19 mouse cellular contexts compared by ENCODE assay signal in the genomic region with DNA sequence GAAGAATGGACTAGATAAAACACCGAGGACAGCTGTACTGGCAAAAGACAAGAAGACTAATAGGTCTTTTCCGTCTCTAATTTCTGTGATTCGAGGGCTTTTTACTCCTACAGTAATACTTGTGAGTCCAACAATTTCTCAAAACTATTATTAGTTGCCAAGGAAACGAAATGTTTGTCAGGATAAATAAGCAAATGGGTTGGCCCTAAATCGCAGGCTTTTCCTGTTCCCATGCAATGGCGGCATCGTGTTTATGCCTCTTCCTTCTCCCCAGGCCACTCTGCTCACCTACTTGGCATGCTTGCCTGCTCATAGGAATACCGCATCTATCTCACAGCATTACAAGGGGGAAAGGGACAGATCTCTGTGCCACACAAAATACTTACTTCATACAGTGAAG.
A peak's percentile ranks its signal among the peaks of the same experiment; 100 is the strongest.
DNase-seq lines count a peak whose midpoint lies in the region; ATAC-seq and TF ChIP-seq lines count a peak whose summit lies in the region.
"Had no signal": no experiment of that assay in that cellular context is flagged by ENCODE, and none has a peak within 500 bp of the region (broad histone marks: within the 10 kb centered on the region; RNA-seq: fewer than 3 reads in every experiment).

No protein-coding gene starts in this region.

- no peak for TF ChIP-seq EP300 in heart, adult 2 months (IDR thresholded peaks at IDR 0.05; ENCODE audit: insufficient read depth, low read depth, low read length)
- peak; percentile 88 for TF ChIP-seq EP300 in lung, postnatal 0 days (IDR thresholded peaks at IDR 0.05)

- DNase-seq in heart, adult 2 months: no peak
- DNase-seq in heart, embryonic 10.5 days (ENCODE audit: low spot score): no peak
- DNase-seq in lung, postnatal 0 days (ENCODE audit: low spot score): peak; percentile 71
- no peak for DNase-seq in lung, postnatal 14 days
- DNase-seq in hindbrain, embryonic 10.5 days (ENCODE audit: low spot score): no peak
- DNase-seq in limb, embryonic 10.5 days (ENCODE audit: low spot score): no peak
- DNase-seq: cerebellum, adult 9-11 months; heart, adult 18-20 months; heart, postnatal 14 days; thymus, adult 2 months had no signal

- no peak overlapping the region for H3K4me2 ChIP-seq in lung, postnatal 0 days (replicated peaks; ENCODE audit: low read depth, low read length)
- no peak overlapping the region for H3K4me2 ChIP-seq in stomach, embryonic 14.5 days (replicated peaks; ENCODE audit: low read depth, low read length)
- H3K4me2 ChIP-seq: embryonic facial prominence, embryonic 12.5 days; hindbrain, embryonic 15.5 days; intestine, embryonic 15.5 days; kidney, embryonic 15.5 days; limb, embryonic 12.5 days; liver, embryonic 12.5 days; midbrain, embryonic 11.5 days had no signal

- no peak for TF ChIP-seq CTCF in heart, adult 2 months (IDR thresholded peaks at IDR 0.05)
- TF ChIP-seq CTCF in lung, postnatal 0 days (IDR thresholded peaks at IDR 0.05): no peak

- H3K4me3 ChIP-seq in heart, adult 2 months: no peak overlapping the region
- H3K4me3 ChIP-seq in heart, embryonic 10.5 days: no peak overlapping the region
- H3K4me3 ChIP-seq in lung, postnatal 0 days (ENCODE audit: low read depth, low read length): no peak overlapping the region
- H3K4me3 ChIP-seq in stomach, embryonic 14.5 days (ENCODE audit: low read depth, low read length): no peak overlapping the region
- H3K4me3 ChIP-seq in hindbrain, embryonic 10.5 days: no peak overlapping the region
- no peak overlapping the region for H3K4me3 ChIP-seq in limb, embryonic 10.5 days
- H3K4me3 ChIP-seq: embryonic facial prominence, embryonic 12.5 days; hindbrain, embryonic 15.5 days; intestine, embryonic 15.5 days; kidney, embryonic 15.5 days; limb, embryonic 12.5 days; liver, embryonic 12.5 days had no signal

- no peaks in the 10 kb centered on the region for H3K79me2 ChIP-seq in heart, adult 2 months (replicated peaks; ENCODE audit: control insufficient read depth, insufficient read depth, low read length)

- H3K36me3 ChIP-seq in heart, adult 2 months (ENCODE audit: control insufficient read depth, insufficient read depth, low read length): no peaks in the 10 kb centered on the region
- no peaks in the 10 kb centered on the region for H3K36me3 ChIP-seq in heart, embryonic 10.5 days
- no peaks in the 10 kb centered on the region for H3K36me3 ChIP-seq in lung, postnatal 0 days (ENCODE audit: insufficient read depth, low read length)
- no peaks in the 10 kb centered on the region for H3K36me3 ChIP-seq in stomach, embryonic 14.5 days (ENCODE audit: control insufficient read depth, insufficient read depth, low read length)
- no peaks in the 10 kb centered on the region for H3K36me3 ChIP-seq in hindbrain, embryonic 10.5 days
- H3K36me3 ChIP-seq in limb, embryonic 10.5 days: no peaks in the 10 kb centered on the region
- H3K36me3 ChIP-seq: embryonic facial prominence, embryonic 12.5 days; hindbrain, embryonic 15.5 days; intestine, embryonic 15.5 days; kidney, embryonic 15.5 days; limb, embryonic 12.5 days; liver, embryonic 12.5 days had no signal

- intact Hi-C loops in heart, adult 2 months (cut with DNase I): no loop called here

- ATAC-seq in lung, postnatal 0 days: peak; percentile 40
- no peak for ATAC-seq in stomach, embryonic 14.5 days (ENCODE audit: insufficient number of reproducible peaks, insufficient read depth, low FRiP score, low read depth)
- ATAC-seq: intestine, embryonic 15.5 days; liver, embryonic 12.5 days had no signal

- peak overlapping the region; percentile 40 for H3K27ac ChIP-seq in heart, adult 2 months
- H3K27ac ChIP-seq in heart, embryonic 10.5 days: no peak overlapping the region
- 0 out of 2 replicates have a peak overlapping the region, but pooled peaks have one; percentile 3 for H3K27ac ChIP-seq in lung, postnatal 0 days (ENCODE audit: low read length)
- 0 out of 2 replicates have a peak overlapping the region, but pooled peaks have one; percentile 27 for H3K27ac ChIP-seq in stomach, embryonic 14.5 days (ENCODE audit: low read length)
- no peak overlapping the region for H3K27ac ChIP-seq in hindbrain, embryonic 10.5 days
- no peak overlapping the region for H3K27ac ChIP-seq in limb, embryonic 10.5 days
- H3K27ac ChIP-seq: embryonic facial prominence, embryonic 12.5 days; hindbrain, embryonic 15.5 days; intestine, embryonic 15.5 days; kidney, embryonic 15.5 days; limb, embryonic 12.5 days; liver, embryonic 12.5 days; macrophage had no signal

- no peak for TF ChIP-seq POLR2A in heart, adult 2 months (IDR thresholded peaks at IDR 0.05; ENCODE audit: insufficient read depth, low read depth, low read length)

- no peaks in the 10 kb centered on the region for H3K27me3 ChIP-seq in heart, adult 2 months (ENCODE audit: control insufficient read depth, insufficient read depth, low read length)
- no peaks in the 10 kb centered on the region for H3K27me3 ChIP-seq in heart, embryonic 10.5 days (ENCODE audit: insufficient read depth, poor library complexity, severe bottlenecking)
- H3K27me3 ChIP-seq in lung, postnatal 0 days (replicated peaks; ENCODE audit: insufficient read depth, low read length): no peaks in the 10 kb centered on the region
- no peaks in the 10 kb centered on the region for H3K27me3 ChIP-seq in stomach, embryonic 14.5 days (ENCODE audit: control insufficient read depth, insufficient read depth, low read length)
- H3K27me3 ChIP-seq in hindbrain, embryonic 10.5 days (ENCODE audit: insufficient read depth, poor library complexity, severe bottlenecking): 0 out of 2 replicates have a peak, but pooled peaks cover 4% of the 10 kb centered on the region
- no peaks in the 10 kb centered on the region for H3K27me3 ChIP-seq in limb, embryonic 10.5 days (ENCODE audit: low read depth, poor library complexity, severe bottlenecking)
- H3K27me3 ChIP-seq: embryonic facial prominence, embryonic 12.5 days; intestine, embryonic 15.5 days; kidney, embryonic 15.5 days; limb, embryonic 12.5 days had no signal

- H3K9ac ChIP-seq in heart, adult 2 months (ENCODE audit: low read depth, low read length): no peak overlapping the region
- H3K9ac ChIP-seq in lung, postnatal 0 days (replicated peaks; ENCODE audit: low read depth): no peak overlapping the region
- no peak overlapping the region for H3K9ac ChIP-seq in stomach, embryonic 14.5 days (replicated peaks; ENCODE audit: low read depth, low read length)
- H3K9ac ChIP-seq: embryonic facial prominence, embryonic 12.5 days; hindbrain, embryonic 15.5 days; intestine, embryonic 15.5 days; kidney, embryonic 15.5 days; limb, embryonic 12.5 days; liver, embryonic 12.5 days had no signal

- 37% methylated on average over 8 of the region's 8 CpGs for WGBS in heart, adult 2 months
- WGBS in heart, embryonic 10.5 days: 64% methylated on average over 8 of the region's 8 CpGs
- WGBS in lung, postnatal 0 days: 45% methylated on average over 8 of the region's 8 CpGs
- 30% methylated on average over 8 of the region's 8 CpGs for WGBS in stomach, embryonic 14.5 days
- WGBS in hindbrain, embryonic 10.5 days: 88% methylated on average over 8 of the region's 8 CpGs
- WGBS in limb, embryonic 10.5 days: 90% methylated on average over 8 of the region's 8 CpGs

- H3K4me1 ChIP-seq in heart, adult 2 months (ENCODE audit: control insufficient read depth, insufficient read depth, low read length): peaks cover 7% of the 10 kb centered on the region
- H3K4me1 ChIP-seq in heart, embryonic 10.5 days: peaks cover 16% of the 10 kb centered on the region
- peaks cover 4% of the 10 kb centered on the region; the same call in 1 of the 2 replicates for H3K4me1 ChIP-seq in lung, postnatal 0 days (ENCODE audit: insufficient read depth, low read depth, low read length)
- H3K4me1 ChIP-seq in stomach, embryonic 14.5 days (ENCODE audit: control insufficient read depth, insufficient read depth, low read length): peaks cover 6% of the 10 kb centered on the region; the same call in 1 of the 2 replicates
- peaks cover 8% of the 10 kb centered on the region for H3K4me1 ChIP-seq in hindbrain, embryonic 10.5 days (replicated peaks)
- H3K4me1 ChIP-seq in limb, embryonic 10.5 days: peaks cover 8% of the 10 kb centered on the region
- H3K4me1 ChIP-seq: intestine, embryonic 15.5 days had no signal

- H3K9me3 ChIP-seq in heart, embryonic 10.5 days: no peaks in the 10 kb centered on the region
- no peaks in the 10 kb centered on the region for H3K9me3 ChIP-seq in lung, postnatal 0 days (ENCODE audit: low read length)
- no peaks in the 10 kb centered on the region for H3K9me3 ChIP-seq in stomach, embryonic 14.5 days (ENCODE audit: control insufficient read depth, low read depth, low read length)
- no peaks in the 10 kb centered on the region for H3K9me3 ChIP-seq in hindbrain, embryonic 10.5 days
- no peaks in the 10 kb centered on the region for H3K9me3 ChIP-seq in limb, embryonic 10.5 days (replicated peaks)
- H3K9me3 ChIP-seq: embryonic facial prominence, embryonic 12.5 days; hindbrain, embryonic 15.5 days; intestine, embryonic 15.5 days; kidney, embryonic 15.5 days; limb, embryonic 12.5 days; liver, embryonic 12.5 days had no signal

Comparison
In these comparisons a context has a peak if more than half of its experiments do, and no peak if none do; other contexts are left out.
1. H3K27ac ChIP-seq: peak in heart, adult 2 months (single experiment), lung, postnatal 0 days (single experiment) and stomach, embryonic 14.5 days (single experiment); none in heart, embryonic 10.5 days (single experiment), hindbrain, embryonic 10.5 days (single experiment) and limb, embryonic 10.5 days (single experiment).